Mouse (Mus musculus): ENCODE measurements around the gene Zfp354a. TPM values are rescaled to one million over a fixed set of nuclear protein-coding genes. Genes with fewer than 3 reads are reported as not detected.

Gene Zfp354a
- total RNA-seq, 2 experiments from 2014 or later: 9.7 to 10.6 TPM

GRCm38 (mm10) chr11:51107261-51107660 is 48.2 kb downstream of the Zfp354a start:
- DNase-seq (ENCODE audit: extremely low spot score in 1 of 2, low spot score in 2 of 2): no peak
- intact Hi-C loops (cut with DNase I): no loop called here

GRCm38 (mm10) chr11:51110621-51111020 is 51.6 kb downstream of the Zfp354a start:
- no peak for DNase-seq (ENCODE audit: extremely low spot score in 1 of 2, low spot score in 2 of 2)
- intact Hi-C loops (cut with DNase I): no loop called here

Other genes with a start within 250 kb of the Zfp354a start
- gene Zfp354c, start 231.5 kb upstream of the Zfp354a start, total RNA-seq (2021): 10 to 100 TPM; 63.3 to 63.8 TPM
- 1 to 10 TPM; 3.9 to 4.3 TPM for gene Zfp879, start 217.7 kb upstream of the Zfp354a start, total RNA-seq (2021)
- gene Grm6, start 208.6 kb upstream of the Zfp354a start, total RNA-seq (2021): under 1 TPM in 1 of 2 experiments, not detected in 1; 0.08 TPM
- gene Zfp454, start 171.6 kb upstream of the Zfp354a start, total RNA-seq (2021): 1 to 10 TPM; 6.0 to 6.4 TPM
- gene Zfp2, start 143.1 kb upstream of the Zfp354a start, total RNA-seq (2021): 10 to 100 TPM; 22.7 to 23.4 TPM
- gene Zfp354b, start 127.6 kb upstream of the Zfp354a start, total RNA-seq (2021): 1 to 10 TPM; 4.8 to 5.2 TPM
- not detected for gene 4933414I15Rik, start 115.5 kb upstream of the Zfp354a start, total RNA-seq (2021)
- not detected for gene Prop1, start 105.5 kb upstream of the Zfp354a start, total RNA-seq (2021)
- gene Olfr1378, start 92.7 kb upstream of the Zfp354a start, total RNA-seq (2021): not detected
- not detected for gene Olfr1377, start 77.3 kb upstream of the Zfp354a start, total RNA-seq (2021)
- gene Olfr51, start 55.7 kb upstream of the Zfp354a start, total RNA-seq (2021): not detected
- gene Olfr54, start 45.0 kb upstream of the Zfp354a start, total RNA-seq (2021): not detected
- gene Olfr1375, start 11.1 kb upstream of the Zfp354a start, total RNA-seq (2021): not detected
- gene Gm12569, start 161.2 kb downstream of the Zfp354a start, total RNA-seq (2021): not detected
- 10 to 100 TPM; 90.7 to 99.4 TPM for gene Clk4, start 202.5 kb downstream of the Zfp354a start, total RNA-seq (2021)
- gene BC049762, start 203.8 kb downstream of the Zfp354a start, total RNA-seq (2021): not detected
- gene Col23a1, start 230.7 kb downstream of the Zfp354a start, total RNA-seq (2021): 10 to 100 TPM; 12.1 to 12.4 TPM